Mouse (Mus musculus) Patski (cell line): ENCODE measurements around the gene 1700016H13Rik. TPM values are rescaled to one million over a fixed set of nuclear protein-coding genes. Genes with fewer than 3 reads are reported as not detected.

ENCODE experiments used
- ATAC-seq: fragments of 100-300 bp; one replicate; pipeline ENCODE4 v1.8.0; 2021
- CTCF ChIA-PET: fragments of 350-600 bp; sonication (Branson Sonifier 250); formaldehyde crosslinking; loops from one replicate; lab custom pipeline; 2022; ENCODE audit warnings: inconsistent platforms; lab: Charles Lee
- POLR2A ChIA-PET: fragments of 350-600 bp; sonication (Branson Sonifier 250); formaldehyde crosslinking; loops from one replicate; lab custom pipeline; 2022; ENCODE audit warnings: antibody characterized with exemption, inconsistent platforms; lab: Charles Lee
- DNase-seq: peaks from one replicate; pipeline ENCODE4 v3.0.0-alpha.2; 2011; ENCODE audit warnings: low read depth, low spot score
- H3K27me3 ChIP-seq: fragments of 371-371 bp; one replicate; pipeline ENCODE4 v1.5.1; 2021
- CTCF ChIP-seq: fragments of 100-300 bp; IDR thresholded peaks from one replicate; pipeline ENCODE4 v1.5.1; 2021
- in situ Hi-C: fragments of 300-500 bp; cut with MboI; formaldehyde crosslinking; loops from 3 replicates; pipeline ENCODE4 v1.11.1; 2018; ENCODE audit warnings: low pct_unique_long_range_greater_than_20kb, mixed read lengths
- polyA plus RNA-seq: library from polyadenylated mRNA; unstranded; gene quantifications from one replicate; pipeline ENCODE4 v1.2.3, GENCODE M21; 2021

The 1700016H13Rik gene
- polyA plus RNA-seq, 1 experiment from 2014 or later, result not detected

DNA sequence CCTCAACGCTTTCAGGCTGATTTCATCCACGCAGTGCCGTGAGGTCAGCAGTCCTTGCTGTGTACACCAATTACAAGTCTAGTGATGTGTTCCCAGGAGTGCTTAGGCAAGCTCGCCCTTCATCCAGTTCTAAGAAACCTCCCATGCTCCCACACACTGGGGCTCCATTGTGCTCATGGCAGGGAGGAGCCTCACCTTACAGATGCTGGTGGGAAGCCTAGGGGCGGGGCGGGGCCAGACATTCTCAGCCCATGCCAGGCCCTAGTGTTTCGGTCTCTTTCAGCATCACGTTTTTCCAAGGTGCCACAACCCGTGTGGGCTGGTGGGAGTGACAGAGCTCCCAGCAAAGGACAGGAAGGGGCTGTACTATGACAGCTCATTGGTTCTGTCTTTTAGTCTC is 38.6 kb downstream of the 1700016H13Rik start:
- DNase-seq (no peak), ATAC-seq (no peak)
- in situ Hi-C loops, result no loop called here
- no peaks in the 10 kb centered on the region for H3K27me3 ChIP-seq
- TF ChIP-seq CTCF, result no peak
- ChIA-PET CTCF (no interaction called here), POLR2A (no interaction called here)

DNA sequence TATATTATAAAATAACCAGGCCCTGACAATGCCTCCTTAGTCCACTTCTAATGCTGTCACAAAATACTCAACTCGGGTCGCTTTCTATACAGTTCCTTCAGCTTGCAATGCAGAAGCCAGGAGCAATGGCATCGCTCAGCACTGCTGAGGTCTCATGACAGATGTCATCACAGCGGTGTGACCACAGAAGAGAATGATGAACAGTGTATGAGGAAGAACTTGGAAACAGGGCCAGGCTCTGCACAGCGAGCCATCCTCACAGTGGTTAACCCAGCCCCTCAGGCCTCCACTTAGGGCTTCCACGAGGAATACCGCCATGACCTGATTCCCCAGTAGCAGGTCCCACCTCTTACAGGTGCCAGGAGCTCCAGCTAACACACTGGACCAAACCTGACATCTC is 41.5 kb downstream of the 1700016H13Rik start:
- ATAC-seq, result no peak
- CTCF ChIA-PET, result no interaction called here
- DNase-seq, result no peak
- H3K27me3 ChIP-seq, result no peaks in the 10 kb centered on the region
- POLR2A ChIA-PET, result interaction anchor here (0.6 kb wide), 1 partner anchor 8 kb away, joined by 3 read pairs; no protein-coding TSS in a partner anchor
- no peak for TF ChIP-seq CTCF
- in situ Hi-C loops, result no loop called here

DNA sequence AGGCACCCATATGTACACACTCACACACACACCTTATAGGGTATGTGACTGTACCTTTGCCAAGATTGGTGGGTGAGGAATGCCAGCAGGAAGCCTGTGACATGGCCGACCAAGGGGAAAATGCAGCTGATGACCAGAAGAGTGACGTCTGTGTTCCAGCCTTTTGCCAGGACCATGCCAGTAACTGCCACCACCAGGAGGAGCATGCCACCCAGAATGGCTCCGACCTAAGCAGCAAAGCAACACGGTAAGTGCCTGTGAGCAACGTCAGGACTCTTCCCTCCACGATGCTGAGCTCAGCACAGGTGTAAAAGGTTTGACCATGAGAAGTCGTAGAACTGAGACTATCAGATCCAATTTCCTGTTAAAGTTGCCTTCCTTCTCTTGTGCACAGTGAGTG is 43.5 kb downstream of the 1700016H13Rik start:
- H3K27me3 ChIP-seq, result peaks cover 4% of the 10 kb centered on the region
- POLR2A ChIA-PET, result interaction anchor here (1.2 kb wide), 1 partner anchor 10 kb away, joined by 3 read pairs; no protein-coding TSS in a partner anchor
- ATAC-seq, result no peak
- DNase-seq, result no peak
- CTCF ChIA-PET, result interaction anchor here (1.1 to 1.4 kb wide), 2 partner anchors 11 to 31 kb away, joined by 3 to 4 read pairs; no protein-coding TSS in a partner anchor
- TF ChIP-seq CTCF, result no peak
- in situ Hi-C loops, result no loop called here

DNA sequence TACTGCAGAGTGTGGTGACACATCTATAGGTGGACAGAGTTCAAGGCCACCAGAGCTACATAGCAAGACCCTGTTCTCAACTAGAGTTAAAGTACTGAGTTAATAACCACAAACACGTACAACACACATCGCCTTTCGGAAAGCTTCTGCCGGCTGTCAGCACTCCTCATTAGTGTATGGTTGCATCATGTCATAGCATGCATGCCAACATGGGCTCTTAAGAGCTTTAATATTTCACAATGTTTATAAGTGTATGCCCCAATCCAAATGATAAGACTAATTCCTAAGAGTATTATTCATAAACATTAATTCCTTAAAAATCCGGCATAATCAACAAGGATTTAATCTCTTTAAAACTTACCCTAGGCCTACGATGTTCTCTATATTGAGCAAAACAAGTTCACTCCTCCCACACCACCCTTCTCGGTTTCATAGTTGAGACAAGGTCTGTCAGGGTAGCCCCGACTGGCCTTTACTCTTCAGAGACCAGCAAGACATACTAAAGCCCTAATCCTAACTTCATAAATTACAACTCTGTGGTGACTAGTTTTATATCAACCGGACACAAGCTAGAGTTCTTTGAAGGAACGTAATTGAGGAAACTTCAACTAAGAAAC is 44.8 kb downstream of the 1700016H13Rik start:
- ATAC-seq (no peak), DNase-seq (no peak)
- H3K27me3 ChIP-seq, result peaks cover 4% of the 10 kb centered on the region
- CTCF ChIA-PET, result interaction anchor here (0.7 to 1.2 kb wide), 4 partner anchors 9 to 70 kb away, joined by 3 to 4 read pairs (median 3); no protein-coding TSS in a partner anchor
- no peak for TF ChIP-seq CTCF
- in situ Hi-C loops, result no loop called here
- POLR2A ChIA-PET, result no interaction called here

DNA sequence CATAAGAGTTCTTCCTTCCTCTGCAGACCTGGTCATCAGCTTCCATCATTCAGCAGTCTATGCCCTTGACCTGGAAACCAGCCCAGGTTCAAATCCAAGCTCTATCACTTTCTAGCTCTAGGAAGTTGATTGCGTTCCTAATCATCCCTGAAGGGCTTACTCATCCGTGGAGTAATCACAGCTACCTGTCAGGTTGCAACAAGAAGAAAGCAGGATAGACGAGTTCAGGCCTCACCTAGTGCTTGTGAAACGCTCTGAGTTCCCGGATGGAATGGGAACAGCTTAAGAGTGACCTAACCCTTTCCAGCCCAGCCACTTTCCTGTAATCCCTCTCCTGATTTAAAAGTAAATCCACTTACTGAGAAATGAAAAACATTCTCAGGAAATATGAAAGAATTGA is 45.7 kb downstream of the 1700016H13Rik start:
- POLR2A ChIA-PET, result interaction anchor here (0.8 kb wide), 1 partner anchor 35 kb away, joined by 5 read pairs; no protein-coding TSS in a partner anchor
- peaks cover 4% of the 10 kb centered on the region for H3K27me3 ChIP-seq
- no peak for DNase-seq
- no peak for ATAC-seq
- in situ Hi-C loops, result no loop called here
- CTCF ChIA-PET, result interaction anchor here (0.7 to 2.5 kb wide), 5 partner anchors 11 to 33 kb away, joined by 3 to 6 read pairs (median 3); no protein-coding TSS in a partner anchor
- no peak for TF ChIP-seq CTCF

DNA sequence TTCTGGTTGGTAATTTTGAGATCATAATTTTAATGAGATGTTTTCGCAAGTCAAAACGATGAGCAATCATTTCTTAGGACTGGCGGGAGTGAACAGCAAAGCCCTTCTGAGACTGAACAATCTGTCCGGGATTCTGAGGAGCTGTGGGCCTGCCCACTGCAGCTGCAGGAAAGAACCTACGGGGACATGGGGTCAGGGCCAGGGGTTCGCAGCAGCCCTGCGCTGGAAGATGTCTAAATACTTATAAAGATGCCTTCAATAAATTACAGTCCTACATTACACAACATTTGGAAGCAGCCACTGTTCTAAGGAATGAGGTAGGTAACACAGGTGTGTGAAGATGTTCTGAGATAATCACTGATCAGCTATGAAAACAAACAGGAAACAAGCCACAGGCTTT is 50.1 kb downstream of the 1700016H13Rik start:
- POLR2A ChIA-PET, result no interaction called here
- in situ Hi-C loops, result no loop called here
- CTCF ChIA-PET, result no interaction called here

DNA sequence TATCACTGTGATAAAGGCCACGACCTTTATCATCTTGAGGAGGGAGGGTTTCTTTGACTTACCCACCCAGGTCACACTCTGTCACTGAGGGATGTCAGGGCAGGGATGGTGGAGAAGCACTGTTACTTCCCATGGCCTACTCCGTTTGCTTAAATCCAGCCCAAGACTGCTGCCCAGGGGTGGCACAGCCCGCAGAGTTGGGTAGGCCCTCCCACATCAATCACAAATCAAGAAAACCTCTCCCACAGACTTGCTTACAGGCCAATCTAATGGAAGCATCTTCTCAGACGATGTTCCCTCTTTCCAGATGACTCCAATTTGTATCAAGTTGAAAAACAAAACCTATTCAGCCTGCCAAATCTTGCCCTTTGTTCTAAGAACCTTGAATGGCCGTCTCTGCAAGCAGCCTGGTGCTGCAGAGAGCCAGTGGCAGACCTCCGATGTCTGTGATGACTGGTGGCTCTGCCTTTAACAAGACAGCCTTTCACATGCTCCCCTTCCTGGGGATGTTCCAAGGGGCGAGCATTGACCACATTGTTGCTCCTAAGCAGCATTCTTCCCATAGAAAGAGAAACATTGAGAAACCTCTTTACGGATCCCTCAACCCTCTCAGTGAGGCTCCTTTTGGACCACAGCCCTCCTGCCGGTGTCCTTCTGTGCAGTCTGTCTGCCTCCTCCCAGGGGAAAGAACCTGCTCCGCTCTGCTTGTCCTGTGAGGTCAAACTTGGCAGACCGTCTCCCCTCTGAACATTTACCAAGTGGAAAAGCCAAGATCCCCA is 52.5 kb downstream of the 1700016H13Rik start:
- POLR2A ChIA-PET, result no interaction called here
- peaks cover under 1% of the 10 kb centered on the region for H3K27me3 ChIP-seq
- in situ Hi-C loops, result no loop called here
- CTCF ChIA-PET, result interaction anchor here (1.2 kb wide), 2 partner anchors 9 to 12 kb away, joined by 3 to 5 read pairs; no protein-coding TSS in a partner anchor
- no peak for DNase-seq
- no peak for ATAC-seq
- TF ChIP-seq CTCF, result no peak

More for the DNA sequence above, 50.1 kb downstream of the 1700016H13Rik start:
- DNase-seq (no peak), ATAC-seq (no peak)
- no peak for TF ChIP-seq CTCF
- peaks cover 4% of the 10 kb centered on the region for H3K27me3 ChIP-seq

DNA sequence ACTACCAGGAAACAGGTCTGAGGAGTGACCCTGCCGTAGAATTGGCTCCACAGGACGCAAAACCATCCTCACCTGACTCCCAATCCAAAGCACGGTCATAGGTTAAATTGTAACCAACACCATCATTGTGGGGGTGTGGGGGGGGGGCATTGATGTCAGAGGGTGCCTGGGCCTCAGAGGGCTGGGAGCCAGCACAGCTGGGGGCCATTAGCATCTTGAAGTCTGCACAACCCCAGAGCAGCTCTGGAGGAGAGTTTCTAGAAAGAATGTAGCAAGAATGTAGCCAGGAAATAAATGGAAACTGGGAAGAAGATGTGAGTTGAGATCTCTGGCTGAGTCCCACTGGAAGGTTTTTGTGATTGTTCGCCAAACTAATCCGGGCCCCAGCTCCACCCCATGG is 56.9 kb downstream of the 1700016H13Rik start:
- in situ Hi-C loops, result no loop called here
- ATAC-seq (no peak), DNase-seq (no peak)
- H3K27me3 ChIP-seq, result no peaks in the 10 kb centered on the region
- ChIA-PET CTCF (interaction anchor here (1.0 kb wide), 1 partner anchor 12 kb away, joined by 3 read pairs; no protein-coding TSS in a partner anchor), POLR2A (interaction anchor here (2.4 kb wide), 1 partner anchor 10 kb away, joined by 5 read pairs; no protein-coding TSS in a partner anchor)
- no peak for TF ChIP-seq CTCF

DNA sequence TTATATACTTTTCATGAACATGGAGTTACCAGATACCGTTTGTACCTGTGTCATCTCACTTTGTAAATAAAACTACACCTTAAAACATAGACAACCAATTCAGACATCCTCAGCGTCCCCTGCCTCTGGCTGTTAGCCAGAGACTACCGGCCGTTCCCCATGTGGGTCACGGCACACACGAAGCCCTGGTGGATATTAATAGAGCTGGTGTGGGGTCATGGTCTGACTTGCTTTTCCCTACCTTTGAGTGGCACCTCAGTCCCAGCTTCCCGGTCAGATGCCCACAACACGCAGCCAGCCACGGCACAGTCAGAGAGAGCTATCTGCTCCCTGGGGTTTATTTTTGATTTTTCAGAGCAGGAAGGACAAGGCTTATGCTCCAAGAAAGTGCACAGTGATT is 57.5 kb downstream of the 1700016H13Rik start:
- TF ChIP-seq CTCF, result no peak
- H3K27me3 ChIP-seq, result no peaks in the 10 kb centered on the region
- no peak for DNase-seq
- no peak for ATAC-seq
- ChIA-PET POLR2A (interaction anchor here (2.4 kb wide), 1 partner anchor 9 kb away, joined by 5 read pairs; no protein-coding TSS in a partner anchor), CTCF (interaction anchor here (1.0 kb wide), 1 partner anchor 12 kb away, joined by 3 read pairs; no protein-coding TSS in a partner anchor)
- in situ Hi-C loops, result no loop called here

Other genes with a start within 250 kb of the 1700016H13Rik start
- gene Ptpn13, start 230.8 kb downstream of the 1700016H13Rik start, polyA plus RNA-seq, result 215 TPM
- gene Slc10a6, start 26.6 kb downstream of the 1700016H13Rik start, polyA plus RNA-seq, result not detected
- 76.9 TPM for gene Aff1, start 36.4 kb upstream of the 1700016H13Rik start, polyA plus RNA-seq